Mouse (Mus musculus) left cerebral cortex, postnatal 25 days (tissue): Measurements from ENCODE around the gene Ralgds. TPM values are rescaled to one million over a fixed set of nuclear protein-coding genes. Genes with fewer than 3 reads are reported as not detected.

Experiments
- DNase-seq, 2 experiments: peaks; one replicate each; pipeline ENCODE4 v3.0.0; 2022; ENCODE audit warnings: low spot score in 2 of 2, mixed read lengths in 1 of 2
- intact Hi-C: fragments of 180-260 bp; cut with DNase I; formaldehyde crosslinking; loops from one replicate; pipeline ENCODE4 v1.15.1; 2025
- total RNA-seq, 2 experiments: library from RNA; stranded (reverse); gene quantifications; 2 replicates each; pipeline ENCODE4 v1.2.3; 2021

Ralgds gene
- total RNA-seq, 2 experiments from 2014 or later: 86.4 to 92.7 TPM

- DNase-seq: no peak
- intact Hi-C loops: loop anchor here (2.0 kb wide), 1 partner anchor 30 kb away; no protein-coding TSS in a partner anchor
Measured at GRCm38 (mm10) chr2:28592809-28593208, 79.9 kb downstream of the Ralgds start.

DNA sequence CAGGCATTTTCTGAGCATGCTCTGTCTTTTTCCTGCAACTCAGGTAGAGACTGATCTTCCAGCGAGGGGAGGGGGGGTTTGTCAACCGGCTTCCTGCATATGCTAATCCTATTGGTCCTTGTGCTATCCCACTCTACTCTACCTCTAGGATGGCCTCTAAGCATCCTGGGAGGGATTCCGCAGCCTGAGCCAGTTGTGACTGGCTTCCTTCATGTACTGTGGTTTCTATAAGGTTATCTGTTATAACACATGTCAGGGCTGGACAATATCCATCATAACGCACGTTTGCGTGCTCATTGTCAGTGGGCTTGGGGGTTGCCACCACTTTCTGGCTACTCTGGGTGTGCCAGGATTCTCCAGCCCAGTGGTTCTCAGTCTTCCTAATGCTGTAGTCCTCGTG lies 83.1 kb downstream of the Ralgds start:
- intact Hi-C loops: no loop called here
- no peak for DNase-seq

DNA sequence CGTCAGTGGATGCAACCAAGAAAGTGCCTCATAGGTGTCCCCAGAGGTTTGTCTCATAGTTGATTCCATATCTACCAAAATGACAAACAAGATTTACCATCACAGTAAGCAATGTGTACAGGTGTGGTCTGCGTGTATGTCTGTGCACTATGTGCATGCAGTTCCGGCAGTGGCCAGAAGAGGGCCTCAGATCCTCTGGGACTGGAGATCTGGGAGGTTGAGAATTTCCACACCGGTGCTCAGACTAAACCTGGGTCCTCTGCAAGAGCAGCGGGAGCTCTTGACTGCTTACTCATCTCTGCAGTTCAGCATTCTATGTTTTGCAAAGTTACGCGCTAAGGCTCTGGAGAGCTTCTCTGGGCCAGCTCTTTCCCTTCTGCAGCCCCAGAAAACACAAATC lies 84.1 kb downstream of the Ralgds start:
- DNase-seq: no peak
- intact Hi-C loops: no loop called here

DNA sequence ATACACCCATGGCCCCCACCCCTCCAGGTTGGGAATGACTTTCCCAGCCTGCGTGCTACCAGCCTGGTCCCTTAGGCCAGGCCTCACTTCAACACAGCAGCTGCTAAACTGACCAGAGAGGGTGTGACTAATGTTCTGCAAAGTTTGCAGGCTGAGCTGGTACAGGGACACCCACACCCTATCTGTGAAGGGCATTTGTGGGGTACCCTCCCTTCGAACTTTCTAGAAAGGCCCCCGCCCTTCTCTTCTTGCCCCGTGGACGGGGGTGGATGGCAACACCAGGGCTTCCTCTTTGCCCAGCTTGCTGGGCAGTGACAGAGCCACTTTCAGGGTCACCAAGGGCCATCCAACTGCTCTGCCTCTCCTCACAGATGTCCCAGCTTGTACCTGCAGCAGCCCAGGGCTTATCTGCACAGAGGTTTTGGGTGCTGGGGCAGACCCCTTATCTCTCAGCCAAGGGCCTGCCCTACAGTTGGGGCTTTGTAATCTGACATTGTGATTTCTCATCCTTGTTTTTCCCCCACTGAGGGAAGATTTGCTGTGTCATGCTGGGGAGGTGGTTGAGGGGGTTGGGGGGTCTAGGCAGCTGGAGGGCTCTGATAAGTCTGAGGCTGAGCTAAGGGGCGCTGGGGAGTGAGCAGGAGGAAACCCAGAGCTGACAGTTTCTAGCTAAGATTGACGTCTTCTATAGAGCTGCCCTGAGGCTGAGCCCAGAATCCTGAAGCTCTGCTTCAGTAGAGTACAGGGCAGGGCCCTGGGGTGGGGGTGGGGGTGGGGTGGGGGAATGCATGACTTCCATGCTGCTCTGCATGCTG lies 85.0 kb downstream of the Ralgds start:
- no peak for DNase-seq
- intact Hi-C loops: no loop called here

DNA sequence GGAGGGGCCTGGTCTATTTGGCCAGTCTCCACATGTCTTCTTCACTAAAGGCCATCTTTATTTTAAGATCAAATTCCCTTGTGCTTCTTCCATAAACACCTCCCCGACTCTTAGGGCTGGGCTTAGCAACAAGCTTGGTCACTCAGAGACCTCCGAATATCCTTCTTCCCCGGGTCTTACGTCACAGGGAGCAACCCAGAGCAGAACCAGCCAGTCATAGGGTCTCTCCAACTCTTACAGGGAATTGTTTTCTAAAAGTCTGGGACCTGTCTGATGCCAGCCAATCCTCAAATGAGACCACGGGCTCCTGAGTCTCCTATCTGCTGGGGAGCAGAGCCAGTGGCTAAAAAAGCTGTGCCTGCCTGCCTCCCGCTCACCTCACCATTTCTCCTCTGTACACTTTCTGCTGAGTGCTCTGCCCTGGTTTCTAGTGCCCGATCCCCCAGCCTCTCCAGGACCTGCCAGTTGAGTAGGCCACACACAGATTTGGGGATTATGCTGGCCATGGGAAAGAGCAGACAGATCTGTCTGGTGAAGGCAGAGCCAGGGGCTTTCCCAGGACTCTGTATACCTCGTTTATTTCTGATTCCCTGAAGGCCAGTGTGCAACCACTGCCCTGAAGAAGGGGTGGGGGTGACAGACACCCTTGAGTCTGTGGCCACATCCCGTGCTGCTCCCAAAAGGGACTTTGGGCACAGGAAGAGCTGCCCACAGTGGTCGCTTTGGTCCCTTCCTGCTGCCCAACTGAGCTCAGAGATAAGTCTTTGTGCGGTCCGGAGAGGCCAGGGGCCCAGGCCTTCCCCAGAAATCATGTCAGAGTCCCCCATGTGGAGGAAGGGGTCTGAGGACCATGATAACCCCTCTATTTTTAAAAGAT lies 86.0 kb downstream of the Ralgds start:
- DNase-seq: no peak
- intact Hi-C loops: no loop called here

- intact Hi-C loops: no loop called here
- no peak for DNase-seq
Measured at GRCm38 (mm10) chr2:28599569-28599900, 86.6 kb downstream of the Ralgds start.

DNA sequence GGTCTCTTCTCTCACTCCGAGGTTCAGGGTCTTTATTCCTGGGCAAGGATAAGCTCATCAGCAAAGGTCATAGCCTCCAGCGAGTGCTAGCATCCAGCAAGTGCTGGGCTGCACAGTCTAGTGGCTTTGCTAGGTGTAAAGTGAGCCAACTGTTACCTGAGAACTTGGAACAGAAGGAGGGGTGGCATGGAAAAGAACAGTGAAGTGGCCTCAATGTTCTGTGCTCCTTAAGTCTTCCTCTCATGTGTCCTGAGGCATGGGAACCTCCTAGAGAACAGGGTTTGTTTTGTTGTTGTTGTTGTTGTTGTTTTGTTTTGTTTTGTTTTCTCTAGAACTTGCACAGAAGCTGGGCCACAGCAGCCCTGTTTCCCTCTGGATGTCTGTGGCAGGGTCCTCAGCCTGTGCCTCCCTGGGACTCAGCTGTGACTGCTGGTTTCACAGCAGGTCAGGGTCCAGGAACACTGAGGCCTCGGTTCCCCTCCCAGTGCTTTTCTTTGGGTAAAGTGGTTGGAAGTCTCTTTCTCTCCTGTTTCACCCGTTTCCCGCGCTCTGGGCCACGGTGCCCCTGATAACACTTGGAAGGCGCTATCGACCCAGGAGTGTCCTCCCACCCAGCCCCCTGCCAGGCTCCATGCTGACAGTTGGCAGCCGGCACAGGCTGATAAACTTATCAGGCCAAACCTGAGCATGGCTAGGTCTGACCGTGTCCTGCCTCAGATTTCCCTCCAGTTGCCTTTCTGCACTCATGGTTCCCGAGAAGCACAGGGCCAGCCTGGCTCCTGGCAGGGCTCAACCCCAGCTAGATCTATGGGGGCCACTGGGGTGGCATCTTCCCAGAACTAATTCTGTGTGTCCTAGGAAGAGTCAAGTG lies 89.0 kb downstream of the Ralgds start:
- intact Hi-C loops: no loop called here

More for the DNA sequence above, 89.0 kb downstream of the Ralgds start:
- no peak for DNase-seq

Other genes with a start within 250 kb of the Ralgds start
- 10 to 100 TPM; 23.5 to 29.0 TPM for gene Ppp1r26, start 66.3 kb upstream of the Ralgds start, total RNA-seq
- 1 to 10 TPM; 3.2 to 5.4 TPM for gene 1700007K13Rik, start 46.8 kb upstream of the Ralgds start, total RNA-seq
- 10 to 100 TPM; 39.1 to 41.1 TPM for gene Mrps2, start 45.1 kb upstream of the Ralgds start, total RNA-seq
- gene Gbgt1, start 16.2 kb upstream of the Ralgds start, total RNA-seq: 1 to 10 TPM; 2.5 to 2.7 TPM
- 1 to 10 TPM; 1.1 to 1.2 TPM for gene Gm10134, start 7.0 kb upstream of the Ralgds start, total RNA-seq
- gene Cel, start 50.3 kb downstream of the Ralgds start, total RNA-seq: not detected
- gene Gtf3c5, start 70.6 kb downstream of the Ralgds start, total RNA-seq: 10 to 100 TPM; 16.5 to 17.8 TPM
- gene Gfi1b, start 108.9 kb downstream of the Ralgds start, total RNA-seq: not detected
- gene Tsc1, start 128.1 kb downstream of the Ralgds start, total RNA-seq: 10 to 100 TPM; 49.3 to 56.4 TPM
- gene Spaca9, start 186.6 kb downstream of the Ralgds start, total RNA-seq: not detected
- gene Ak8, start 187.0 kb downstream of the Ralgds start, total RNA-seq: 1 to 10 TPM in 1 of 2 experiments, under 1 TPM in 1; 0.89 to 1.7 TPM